Mouse (Mus musculus) bone marrow macrophage, adult 2 months (primary cell): ENCODE data around the gene Mtch2. TPM values are rescaled to one million over a fixed set of nuclear protein-coding genes. Genes with fewer than 3 reads are reported as not detected.

Experiments used
- H3K27ac ChIP-seq: 2 replicates; pipeline ENCODE4 v1.5.1; 2012; ENCODE audit warnings: low read depth, low read length; ENCODE audit not compliant: insufficient read depth
- H3K4me1 ChIP-seq: 2 replicates; pipeline ENCODE4 v1.6.1; 2012; ENCODE audit warnings: low read length; ENCODE audit not compliant: control insufficient read depth, insufficient read depth
- H3K4me3 ChIP-seq: 2 replicates; pipeline ENCODE4 v1.5.1; 2012; ENCODE audit warnings: mild to moderate bottlenecking, low read length, moderate library complexity; ENCODE audit not compliant: insufficient read depth
- CTCF ChIP-seq: IDR thresholded peaks from 2 replicates; pipeline ENCODE4 v1.5.1; 2012; ENCODE audit warnings: low read depth, mild to moderate bottlenecking, low read length, moderate library complexity
- POLR2A ChIP-seq: IDR thresholded peaks from 2 replicates; pipeline ENCODE4 v1.6.1; 2012; ENCODE audit warnings: mild to moderate bottlenecking, low read depth, low read length, borderline replicate concordance
- polyA plus RNA-seq: library from polyadenylated mRNA; stranded (reverse); fragments of >200 nt; gene quantifications from 2 replicates; pipeline ENCODE4 v1.2.4, GENCODE M21; 2012; ENCODE audit not compliant: missing spikeins, insufficient read depth, insufficient read length

Mtch2 gene
- polyA plus RNA-seq, 1 experiment = 106 TPM

- Histone ChIP-seq H3K27ac (no peak overlapping the region), H3K4me3 (no peak overlapping the region), H3K4me1 (peaks cover 11% of the 10 kb centered on the region)
- TF ChIP-seq POLR2A = no peak
- TF ChIP-seq CTCF = no peak
Measured at GRCm38 (mm10) chr2:90850401-90850800, 3.4 kb downstream of the Mtch2 start.

- Histone ChIP-seq H3K4me3 (no peak overlapping the region), H3K4me1 (no peaks in the 10 kb centered on the region), H3K27ac (no peak overlapping the region)
- TF ChIP-seq POLR2A = no peak
- no peak for TF ChIP-seq CTCF
Measured at GRCm38 (mm10) chr2:90861486-90861885, 14.5 kb downstream of the Mtch2 start.

GRCm38 (mm10) chr2:90864184-90864583 lies 17.2 kb downstream of the Mtch2 start:
- H3K4me1 ChIP-seq = no peaks in the 10 kb centered on the region
- TF ChIP-seq CTCF (no peak), POLR2A (no peak)
- H3K27ac ChIP-seq = no peak overlapping the region
- no peak overlapping the region for H3K4me3 ChIP-seq

GRCm38 (mm10) chr2:90866524-90866923 lies 19.6 kb downstream of the Mtch2 start:
- H3K4me1 ChIP-seq = no peaks in the 10 kb centered on the region
- TF ChIP-seq POLR2A (no peak), CTCF (peak; percentile 71)
- H3K27ac ChIP-seq = no peak overlapping the region
- H3K4me3 ChIP-seq = no peak overlapping the region

- no peaks in the 10 kb centered on the region for H3K4me1 ChIP-seq
- H3K27ac ChIP-seq = no peak overlapping the region
- H3K4me3 ChIP-seq = no peak overlapping the region
- TF ChIP-seq CTCF (no peak), POLR2A (no peak)
Measured at GRCm38 (mm10) chr2:90870136-90870601, 23.2 kb downstream of the Mtch2 start.

- no peak overlapping the region for H3K27ac ChIP-seq
- no peak for TF ChIP-seq CTCF
- no peak for TF ChIP-seq POLR2A
- H3K4me3 ChIP-seq = no peak overlapping the region
- H3K4me1 ChIP-seq = no peaks in the 10 kb centered on the region
Measured at GRCm38 (mm10) chr2:90871180-90871961, 24.4 kb downstream of the Mtch2 start.

GRCm38 (mm10) chr2:90874025-90874424 lies 27.1 kb downstream of the Mtch2 start:
- Histone ChIP-seq H3K27ac (no peak overlapping the region), H3K4me1 (no peaks in the 10 kb centered on the region), H3K4me3 (no peak overlapping the region)
- TF ChIP-seq CTCF = no peak
- no peak for TF ChIP-seq POLR2A

- Histone ChIP-seq H3K4me1 (no peaks in the 10 kb centered on the region), H3K27ac (no peak overlapping the region), H3K4me3 (no peak overlapping the region)
- no peak for TF ChIP-seq POLR2A
Measured at GRCm38 (mm10) chr2:90875239-90875638, 28.3 kb downstream of the Mtch2 start.

GRCm38 (mm10) chr2:90877584-90878259 lies 30.8 kb downstream of the Mtch2 start:
- TF ChIP-seq CTCF (no peak), POLR2A (no peak)
- Histone ChIP-seq H3K27ac (no peak overlapping the region), H3K4me3 (no peak overlapping the region), H3K4me1 (no peaks in the 10 kb centered on the region)

- no peak for TF ChIP-seq POLR2A
- TF ChIP-seq CTCF = no peak
- Histone ChIP-seq H3K27ac (no peak overlapping the region), H3K4me3 (no peak overlapping the region), H3K4me1 (no peaks in the 10 kb centered on the region)
Measured at GRCm38 (mm10) chr2:90879419-90879818, 32.5 kb downstream of the Mtch2 start.
